Mouse (Mus musculus) ovary, postnatal 36 days (tissue): ENCODE measurements around the gene Zfp36l1.

ENCODE experiments used
- DNase-seq: peaks from one replicate; pipeline ENCODE4 v3.0.0; 2022; ENCODE audit warnings: low spot score, mixed read lengths

The Zfp36l1 gene

GRCm38 (mm10) chr12:80109753-80110545, 2.9 kb downstream of the Zfp36l1 start:
- peak; percentile 55 for DNase-seq

- peak; percentile 81 for DNase-seq
These were observed 3.7 kb downstream of the Zfp36l1 start for GRCm38 (mm10) chr12:80108896-80109668.

GRCm38 (mm10) chr12:80106896-80107667, 5.7 kb downstream of the Zfp36l1 start:
- no peak for DNase-seq

- DNase-seq: no peak
These were observed 6.5 kb downstream of the Zfp36l1 start for GRCm38 (mm10) chr12:80106138-80106895.

GRCm38 (mm10) chr12:80103521-80103973, 9.3 kb downstream of the Zfp36l1 start:
- DNase-seq: no peak

- no peak for DNase-seq
These were observed 9.7 kb downstream of the Zfp36l1 start for GRCm38 (mm10) chr12:80103089-80103488.

- DNase-seq: no peak
These were observed 14.0 kb downstream of the Zfp36l1 start for GRCm38 (mm10) chr12:80098825-80099224.

- no peak for DNase-seq
These were observed 16.1 kb downstream of the Zfp36l1 start for GRCm38 (mm10) chr12:80096734-80097133.

- no peak for DNase-seq
These were observed 20.0 kb downstream of the Zfp36l1 start for GRCm38 (mm10) chr12:80092787-80093186.

GRCm38 (mm10) chr12:80091080-80091479, 21.7 kb downstream of the Zfp36l1 start:
- no peak for DNase-seq

- DNase-seq: no peak
These were observed 22.3 kb downstream of the Zfp36l1 start for GRCm38 (mm10) chr12:80090529-80090928.

GRCm38 (mm10) chr12:80088143-80088542, 24.7 kb downstream of the Zfp36l1 start:
- DNase-seq: no peak

GRCm38 (mm10) chr12:80084446-80085112, 28.2 kb downstream of the Zfp36l1 start:
- DNase-seq: no peak

- DNase-seq: peak; percentile 65
These were observed 28.9 kb downstream of the Zfp36l1 start for GRCm38 (mm10) chr12:80083937-80084336.

- DNase-seq: no peak
These were observed 29.5 kb downstream of the Zfp36l1 start for GRCm38 (mm10) chr12:80083133-80083821.

GRCm38 (mm10) chr12:80082730-80083129, 30.1 kb downstream of the Zfp36l1 start:
- DNase-seq: no peak

GRCm38 (mm10) chr12:80081440-80081839, 31.4 kb downstream of the Zfp36l1 start:
- no peak for DNase-seq

- no peak for DNase-seq
These were observed 32.9 kb downstream of the Zfp36l1 start for GRCm38 (mm10) chr12:80079937-80080336.

GRCm38 (mm10) chr12:80074331-80074730, 38.5 kb downstream of the Zfp36l1 start:
- DNase-seq: no peak

GRCm38 (mm10) chr12:80070534-80071287, 42.1 kb downstream of the Zfp36l1 start:
- DNase-seq: no peak
